Mouse (Mus musculus): ENCODE results near the gene C2cd4d.
A peak's percentile ranks its signal among the peaks of the same experiment; 100 is the strongest.

Gene C2cd4d

GRCm38 (mm10) chr3:94377028-94377923 lies 15.0 kb downstream of the C2cd4d start:
- DNase-seq, result no peak

- DNase-seq, result no peak
Observed at GRCm38 (mm10) chr3:94379831-94380510, 17.7 kb downstream of the C2cd4d start.

- DNase-seq, result no peak
Observed at GRCm38 (mm10) chr3:94382308-94382707, 20.1 kb downstream of the C2cd4d start.

GRCm38 (mm10) chr3:94383476-94383875 lies 21.2 kb downstream of the C2cd4d start:
- no peak for DNase-seq

- no peak for DNase-seq
Observed at GRCm38 (mm10) chr3:94386671-94387070, 24.4 kb downstream of the C2cd4d start.

GRCm38 (mm10) chr3:94387391-94387790 lies 25.2 kb downstream of the C2cd4d start:
- no peak for DNase-seq

GRCm38 (mm10) chr3:94388047-94388446 lies 25.8 kb downstream of the C2cd4d start:
- DNase-seq, result no peak

GRCm38 (mm10) chr3:94389420-94389819 lies 27.2 kb downstream of the C2cd4d start:
- no peak for DNase-seq

GRCm38 (mm10) chr3:94391001-94391400 lies 28.8 kb downstream of the C2cd4d start:
- DNase-seq, result no peak

GRCm38 (mm10) chr3:94392128-94392527 lies 29.9 kb downstream of the C2cd4d start:
- DNase-seq, result no peak

- DNase-seq, result no peak
Observed at GRCm38 (mm10) chr3:94393049-94393448, 30.8 kb downstream of the C2cd4d start.

GRCm38 (mm10) chr3:94396336-94396735 lies 34.1 kb downstream of the C2cd4d start:
- DNase-seq, result no peak

- DNase-seq, result no peak
Observed at GRCm38 (mm10) chr3:94396851-94397250, 34.6 kb downstream of the C2cd4d start.

GRCm38 (mm10) chr3:94398217-94398616 lies 36.0 kb downstream of the C2cd4d start, which contains the start of gene Lingo4:
Lingo4 (plus strand) TSS chr3:94398517.
- no peak for DNase-seq

- DNase-seq, result peak; percentile 30
Observed at GRCm38 (mm10) chr3:94398943-94399481, 36.8 kb downstream of the C2cd4d start.

- DNase-seq, result no peak
Observed at GRCm38 (mm10) chr3:94399663-94400310, 37.5 kb downstream of the C2cd4d start.

GRCm38 (mm10) chr3:94402451-94402850 lies 40.2 kb downstream of the C2cd4d start:
- no peak for DNase-seq

GRCm38 (mm10) chr3:94404366-94405054 lies 42.3 kb downstream of the C2cd4d start:
- no peak for DNase-seq

GRCm38 (mm10) chr3:94405561-94405960 lies 43.3 kb downstream of the C2cd4d start:
- DNase-seq, result no peak

GRCm38 (mm10) chr3:94412530-94412929 lies 50.3 kb downstream of the C2cd4d start:
- DNase-seq, result no peak

GRCm38 (mm10) chr3:94413031-94413679 lies 50.9 kb downstream of the C2cd4d start, which contains the start of gene Tdrkh:
Tdrkh (plus strand) TSS chr3:94413273.
- peak; percentile 96 for DNase-seq
